ENCODE assay signal across 35 mouse cellular contexts in the genomic region with DNA sequence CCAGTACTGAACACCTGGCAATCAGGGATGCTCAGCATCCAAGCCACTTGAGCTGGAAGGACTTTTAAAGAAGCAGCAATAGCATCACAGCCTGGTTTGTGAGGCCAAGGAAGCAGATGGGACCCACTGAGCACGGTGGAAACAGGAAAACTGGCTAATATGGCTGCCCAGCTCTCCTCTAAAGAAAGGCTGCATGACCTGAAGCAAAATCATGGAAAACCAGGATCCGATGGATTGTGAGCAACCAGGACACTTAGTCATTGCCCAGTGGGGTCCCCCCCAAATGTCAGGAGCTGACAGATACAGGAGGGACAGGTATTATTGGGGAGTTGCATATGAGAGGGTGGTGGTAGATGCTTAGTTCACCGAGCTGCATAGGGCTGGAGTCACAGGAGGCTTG. TPM values are rescaled to one million over a fixed set of nuclear protein-coding genes. Genes with fewer than 3 reads are reported as not detected.
DNase-seq lines count a peak whose midpoint lies in the region; ATAC-seq lines count a peak whose summit lies in the region.
"Had no signal": no experiment of that assay in that cellular context is flagged by ENCODE, and none has a peak within 500 bp of the region (broad histone marks: within the 10 kb centered on the region; RNA-seq: fewer than 3 reads in every experiment).

No protein-coding gene starts in this region.

- H3K27ac ChIP-seq in kidney, embryonic 14.5 days (ENCODE audit: low read depth, low read length), result no peak overlapping the region
- 0 out of 2 replicates have a peak overlapping the region, but pooled peaks have one; percentile 19 for H3K27ac ChIP-seq in lung, embryonic 16.5 days (ENCODE audit: low read length)
- H3K27ac ChIP-seq: embryonic facial prominence, embryonic 10.5 days; embryonic facial prominence, embryonic 15.5 days; forebrain, embryonic 12.5 days; hindbrain, embryonic 10.5 days; hindbrain, embryonic 15.5 days; limb, embryonic 10.5 days; limb, embryonic 15.5 days; liver, embryonic 13.5 days had no signal

- H3K4me3 ChIP-seq in kidney, embryonic 14.5 days (ENCODE audit: low read length), result no peak overlapping the region
- H3K4me3 ChIP-seq in lung, embryonic 16.5 days (ENCODE audit: low read length), result no peak overlapping the region
- H3K4me3 ChIP-seq: embryonic facial prominence, embryonic 10.5 days; embryonic facial prominence, embryonic 15.5 days; forebrain, embryonic 12.5 days; heart, embryonic 12.5 days; hindbrain, embryonic 10.5 days; hindbrain, embryonic 15.5 days; limb, embryonic 10.5 days; limb, embryonic 15.5 days; liver, embryonic 13.5 days had no signal

- peaks cover 7% of the 10 kb centered on the region; the same call in 1 of the 2 replicates for H3K4me1 ChIP-seq in kidney, embryonic 14.5 days (ENCODE audit: control insufficient read depth, insufficient read depth, low read length)
- H3K4me1 ChIP-seq in lung, embryonic 16.5 days (replicated peaks; ENCODE audit: control insufficient read depth, insufficient read depth, low read length), result peaks cover 3% of the 10 kb centered on the region; the same call in 1 of the 2 replicates

- H3K27me3 ChIP-seq in kidney, embryonic 14.5 days (ENCODE audit: control insufficient read depth, insufficient read depth, low read length), result peaks cover 5% of the 10 kb centered on the region
- H3K27me3 ChIP-seq in lung, embryonic 16.5 days (ENCODE audit: control insufficient read depth, insufficient read depth, low read depth, low read length), result no peaks in the 10 kb centered on the region

- WGBS in kidney, embryonic 14.5 days, result 78% methylated on average over 3 of the region's 3 CpGs
- 68% methylated on average over 3 of the region's 3 CpGs for WGBS in lung, embryonic 16.5 days

- no peak overlapping the region for H3K9ac ChIP-seq in kidney, embryonic 14.5 days (ENCODE audit: low read depth, low read length)
- H3K9ac ChIP-seq in lung, embryonic 16.5 days (ENCODE audit: low read length), result no peak overlapping the region
- H3K9ac ChIP-seq: embryonic facial prominence, embryonic 15.5 days; forebrain, embryonic 12.5 days; forebrain, postnatal 0 days; heart, embryonic 12.5 days; hindbrain, embryonic 15.5 days; limb, embryonic 15.5 days; liver, embryonic 13.5 days had no signal

- no peak for ATAC-seq in kidney, embryonic 14.5 days (ENCODE audit: low FRiP score, low TSS enrichment)
- ATAC-seq in lung, embryonic 16.5 days (ENCODE audit: low read depth), result no peak
- ATAC-seq: activated CD4-positive, CD25-positive, alpha-beta regulatory T cell, adult 4 months; forebrain, postnatal 0 days; inflammation-experienced regulatory T-cells, adult 6 months; midbrain, embryonic 16.5 days had no signal

- H3K4me2 ChIP-seq in kidney, embryonic 14.5 days (replicated peaks; ENCODE audit: low read depth, low read length), result no peak overlapping the region
- no peak overlapping the region for H3K4me2 ChIP-seq in lung, embryonic 16.5 days (ENCODE audit: low read depth, low read length)
- H3K4me2 ChIP-seq: embryonic facial prominence, embryonic 15.5 days; forebrain, embryonic 12.5 days; heart, embryonic 12.5 days; hindbrain, embryonic 15.5 days; limb, embryonic 15.5 days; liver, embryonic 13.5 days had no signal

- no peaks in the 10 kb centered on the region for H3K9me3 ChIP-seq in kidney, embryonic 14.5 days (ENCODE audit: control insufficient read depth, low read length)
- no peaks in the 10 kb centered on the region for H3K9me3 ChIP-seq in lung, embryonic 16.5 days (ENCODE audit: control insufficient read depth, low read length)
- H3K9me3 ChIP-seq: embryonic facial prominence, embryonic 10.5 days; embryonic facial prominence, embryonic 15.5 days; forebrain, embryonic 12.5 days; heart, embryonic 12.5 days; hindbrain, embryonic 10.5 days; hindbrain, embryonic 15.5 days; limb, embryonic 10.5 days; limb, embryonic 15.5 days; liver, embryonic 13.5 days had no signal

- H3K36me3 ChIP-seq in kidney, embryonic 14.5 days (ENCODE audit: control insufficient read depth, insufficient read depth, low read length), result no peaks in the 10 kb centered on the region
- no peaks in the 10 kb centered on the region for H3K36me3 ChIP-seq in lung, embryonic 16.5 days (ENCODE audit: control insufficient read depth, insufficient read depth, low read length)
- H3K36me3 ChIP-seq: embryonic facial prominence, embryonic 10.5 days; embryonic facial prominence, embryonic 15.5 days; forebrain, embryonic 12.5 days; heart, embryonic 12.5 days; hindbrain, embryonic 10.5 days; hindbrain, embryonic 15.5 days; limb, embryonic 10.5 days; limb, embryonic 15.5 days; liver, embryonic 13.5 days had no signal

- DNase-seq in kidney, adult 11 months, result peak; percentile 0
- no peak for DNase-seq in lung, postnatal 36 days
- peak; percentile 0 for DNase-seq in urinary bladder, postnatal 25 days (ENCODE audit: low spot score)
- no peak for DNase-seq in urinary bladder, postnatal 36 days (ENCODE audit: low spot score in 2 of 2)
- DNase-seq: adrenal gland, adult 8-10 months; B cell, adult 2 months; cerebellum, adult 8-10 months; cerebellum, postnatal 25 days; forebrain, postnatal 0 days; gastrocnemius, postnatal 25 days; kidney, adult 18-20 months; kidney, postnatal 36 days; liver, embryonic 13.5 days; lung, adult 18-20 months; lung, postnatal 10 days; right cerebral cortex, postnatal 4 days; thymus, postnatal 14 days had no signal

RNA-seq across cellular contexts. Expression of gene Prnd, which starts 2.5 kb away (rescaled TPM):
- 17.6 and 17.9 TPM in 2 replicates for polyA plus RNA-seq in kidney, embryonic 14.5 days (2014; fragmentation: Nextera tagmentation; extraction: Ambion mirVana)
- 33.6 and 38.3 TPM in 2 replicates for polyA plus RNA-seq in lung, embryonic 16.5 days (2015; fragmentation: Nextera tagmentation; extraction: Ambion mirVana)

RNA-seq across cellular contexts. Expression of gene Prn, which starts 38.4 kb away (rescaled TPM):
- not detected in 2 replicates for polyA plus RNA-seq in kidney, embryonic 14.5 days (2014; fragmentation: Nextera tagmentation; extraction: Ambion mirVana)
- polyA plus RNA-seq in lung, embryonic 16.5 days (2015; fragmentation: Nextera tagmentation; extraction: Ambion mirVana), result not detected in 2 replicates
- polyA plus RNA-seq: activated CD4-positive, CD25-positive, alpha-beta regulatory T cell, adult 4 months; embryonic facial prominence, embryonic 10.5 days; embryonic facial prominence, embryonic 15.5 days; forebrain, embryonic 12.5 days; forebrain, postnatal 0 days; heart, postnatal 0 days; hindbrain, embryonic 10.5 days; hindbrain, embryonic 15.5 days; inflammation-experienced regulatory T-cells, adult 6 months; limb, embryonic 10.5 days; limb, embryonic 15.5 days; liver, embryonic 13.5 days; midbrain, embryonic 16.5 days; neural tube, embryonic 11.5 days; spleen, adult 2 months; stomach, embryonic 14.5 days; urinary bladder, adult 2 months had no signal

RNA-seq across cellular contexts. Expression of gene Prnp, which starts 38.4 kb away (rescaled TPM):
- 23.1 and 23.9 TPM in 2 replicates for polyA plus RNA-seq in kidney, embryonic 14.5 days (2014; fragmentation: Nextera tagmentation; extraction: Ambion mirVana)
- polyA plus RNA-seq in lung, embryonic 16.5 days (2015; fragmentation: Nextera tagmentation; extraction: Ambion mirVana), result 56.7 and 60.4 TPM in 2 replicates

Comparison
In these comparisons a context has a peak if more than half of its experiments do, and no peak if none do; other contexts are left out.
1. DNase-seq: peak in kidney, adult 11 months (single experiment) and urinary bladder, postnatal 25 days (single experiment); none in lung, postnatal 36 days (single experiment) and urinary bladder, postnatal 36 days (0 of 2).